Mouse (Mus musculus) liver, adult 2 months (tissue): Measurements from ENCODE around the gene Sipa1l3.

Source experiments
- CTCF ChIP-seq: fragments of 200-500 bp; IDR thresholded peaks from 2 replicates; pipeline ENCODE4 v1.5.1; 2011; ENCODE audit warnings: low read depth, low read length, control low read depth
- POLR2A ChIP-seq: fragments of 200-500 bp; IDR thresholded peaks from 2 replicates; pipeline ENCODE4 v1.6.1; 2011; ENCODE audit warnings: low read length, control low read depth; ENCODE audit not compliant: insufficient read depth; ENCODE audit errors: extremely low read depth

- TF ChIP-seq POLR2A, result no peak
- TF ChIP-seq CTCF, result no peak
Measured at GRCm38 (mm10) chr7:29350489-29350888, 168.0 kb downstream of the Sipa1l3 start.
